Mouse (Mus musculus): Measurements from ENCODE around the gene Erc2. TPM values are rescaled to one million over a fixed set of nuclear protein-coding genes. Genes with fewer than 3 reads are reported as not detected.

Erc2 gene
- polyA plus RNA-seq, 1 experiment from 2014 or later, result 3.1 TPM

GRCm38 (mm10) chr14:28467956-28468355 is 845.7 kb downstream of the Erc2 start:
- no peak for ATAC-seq
- Histone ChIP-seq H3K9ac (ENCODE audit: low read depth, low read length) (no peak overlapping the region), H3K27ac (ENCODE audit: low read depth, low read length) (no peak overlapping the region), H3K4me1 (replicated peaks; ENCODE audit: control insufficient read depth, insufficient read depth, low read length) (no peaks in the 10 kb centered on the region), H3K4me3 (ENCODE audit: low read depth, low read length) (no peak overlapping the region), H3K9me3 (ENCODE audit: control insufficient read depth) (no peaks in the 10 kb centered on the region), H3K4me2 (replicated peaks; ENCODE audit: low read depth) (no peak overlapping the region), H3K36me3 (ENCODE audit: control insufficient read depth, insufficient read depth) (no peaks in the 10 kb centered on the region), H3K27me3 (replicated peaks; ENCODE audit: control insufficient read depth, insufficient read depth, low read length) (no peaks in the 10 kb centered on the region)
- no peak for TF ChIP-seq CTCF (IDR thresholded peaks at IDR 0.05; ENCODE audit: low read depth)
- WGBS, result 62% methylated on average over 5 of the region's 5 CpGs

- H3K27me3 ChIP-seq (replicated peaks; ENCODE audit: control insufficient read depth, insufficient read depth, low read length), result no peaks in the 10 kb centered on the region
- H3K9ac ChIP-seq (ENCODE audit: low read depth, low read length), result no peak overlapping the region
- TF ChIP-seq CTCF (IDR thresholded peaks at IDR 0.05; ENCODE audit: low read depth), result no peak
- ATAC-seq, result no peak
- H3K27ac ChIP-seq (ENCODE audit: low read depth, low read length), result no peak overlapping the region
- no peak overlapping the region for H3K4me2 ChIP-seq (replicated peaks; ENCODE audit: low read depth)
- no peak overlapping the region for H3K4me3 ChIP-seq (ENCODE audit: low read depth, low read length)
- H3K9me3 ChIP-seq (ENCODE audit: control insufficient read depth), result no peaks in the 10 kb centered on the region
- no peaks in the 10 kb centered on the region for H3K36me3 ChIP-seq (ENCODE audit: control insufficient read depth, insufficient read depth)
- H3K4me1 ChIP-seq (replicated peaks; ENCODE audit: control insufficient read depth, insufficient read depth, low read length), result no peaks in the 10 kb centered on the region
- WGBS, result 30% methylated on average over 4 of the region's 4 CpGs
Observed at GRCm38 (mm10) chr14:28469696-28470095, 847.5 kb downstream of the Erc2 start.

DNA sequence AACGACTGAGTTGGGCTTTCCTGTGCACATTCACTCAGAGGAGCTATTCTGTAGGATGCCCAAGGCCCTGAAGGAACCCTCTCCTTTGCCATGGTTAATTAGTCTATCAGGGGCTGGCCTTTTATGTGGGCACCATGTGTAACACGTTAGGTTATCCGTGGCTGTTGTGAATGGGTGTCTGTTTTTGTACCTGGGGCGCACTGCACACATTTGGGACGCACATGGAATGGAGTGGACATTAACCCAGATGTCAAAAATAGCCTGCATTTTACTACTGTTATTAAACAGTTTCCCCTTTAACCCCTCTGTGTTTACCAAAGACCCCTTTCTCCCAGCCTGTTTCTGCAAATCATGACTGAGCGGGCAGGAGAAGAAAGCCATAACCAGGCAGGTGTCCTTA is 848.0 kb downstream of the Erc2 start:
- Histone ChIP-seq H3K9ac (ENCODE audit: low read depth, low read length) (no peak overlapping the region), H3K27me3 (replicated peaks; ENCODE audit: control insufficient read depth, insufficient read depth, low read length) (no peaks in the 10 kb centered on the region), H3K4me3 (ENCODE audit: low read depth, low read length) (no peak overlapping the region), H3K9me3 (ENCODE audit: control insufficient read depth) (no peaks in the 10 kb centered on the region), H3K36me3 (ENCODE audit: control insufficient read depth, insufficient read depth) (no peaks in the 10 kb centered on the region), H3K4me1 (replicated peaks; ENCODE audit: control insufficient read depth, insufficient read depth, low read length) (no peaks in the 10 kb centered on the region), H3K4me2 (replicated peaks; ENCODE audit: low read depth) (no peak overlapping the region), H3K27ac (ENCODE audit: low read depth, low read length) (no peak overlapping the region)
- WGBS, result 62% methylated on average over 6 of the region's 6 CpGs
- ATAC-seq, result no peak
- no peak for TF ChIP-seq CTCF (IDR thresholded peaks at IDR 0.05; ENCODE audit: low read depth)

DNA sequence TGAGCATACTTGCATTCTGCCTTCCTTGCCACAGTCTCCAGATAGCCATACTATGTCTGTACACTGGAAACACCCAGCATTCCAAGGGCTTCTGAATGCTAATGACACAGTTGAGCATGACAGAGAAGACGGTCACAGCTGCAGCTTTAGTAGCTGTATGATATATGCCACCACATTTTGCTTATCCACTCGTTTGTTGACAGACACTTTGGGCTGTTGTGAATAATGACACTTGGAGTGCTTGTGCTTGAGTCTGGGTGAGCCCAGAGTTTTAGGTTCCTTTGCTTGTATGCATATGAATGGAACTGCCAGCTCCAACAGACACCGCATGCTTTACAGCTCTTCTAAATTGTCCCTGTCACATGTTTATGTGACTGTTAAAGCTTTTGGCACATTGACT is 852.8 kb downstream of the Erc2 start:
- Histone ChIP-seq H3K9ac (ENCODE audit: low read depth, low read length) (no peak overlapping the region), H3K4me2 (replicated peaks; ENCODE audit: low read depth) (no peak overlapping the region), H3K4me3 (ENCODE audit: low read depth, low read length) (no peak overlapping the region), H3K27me3 (replicated peaks; ENCODE audit: control insufficient read depth, insufficient read depth, low read length) (no peaks in the 10 kb centered on the region), H3K27ac (ENCODE audit: low read depth, low read length) (no peak overlapping the region), H3K36me3 (ENCODE audit: control insufficient read depth, insufficient read depth) (no peaks in the 10 kb centered on the region), H3K4me1 (replicated peaks; ENCODE audit: control insufficient read depth, insufficient read depth, low read length) (no peaks in the 10 kb centered on the region), H3K9me3 (ENCODE audit: control insufficient read depth) (no peaks in the 10 kb centered on the region)
- 55% methylated on average over 3 of the region's 3 CpGs for WGBS
- ATAC-seq, result no peak
- TF ChIP-seq CTCF (IDR thresholded peaks at IDR 0.05; ENCODE audit: low read depth), result no peak

- no peak for TF ChIP-seq CTCF (IDR thresholded peaks at IDR 0.05; ENCODE audit: low read depth)
- no peaks in the 10 kb centered on the region for H3K36me3 ChIP-seq (ENCODE audit: control insufficient read depth, insufficient read depth)
- no peak overlapping the region for H3K27ac ChIP-seq (ENCODE audit: low read depth, low read length)
- H3K4me3 ChIP-seq (ENCODE audit: low read depth, low read length), result no peak overlapping the region
- no peaks in the 10 kb centered on the region for H3K4me1 ChIP-seq (replicated peaks; ENCODE audit: control insufficient read depth, insufficient read depth, low read length)
- H3K9ac ChIP-seq (ENCODE audit: low read depth, low read length), result no peak overlapping the region
- no peaks in the 10 kb centered on the region for H3K9me3 ChIP-seq (ENCODE audit: control insufficient read depth)
- H3K4me2 ChIP-seq (replicated peaks; ENCODE audit: low read depth), result no peak overlapping the region
- WGBS, result 45% methylated on average over 7 of the region's 7 CpGs
- ATAC-seq, result no peak
- H3K27me3 ChIP-seq (replicated peaks; ENCODE audit: control insufficient read depth, insufficient read depth, low read length), result no peaks in the 10 kb centered on the region
Observed at GRCm38 (mm10) chr14:28475421-28475820, 853.2 kb downstream of the Erc2 start.

DNA sequence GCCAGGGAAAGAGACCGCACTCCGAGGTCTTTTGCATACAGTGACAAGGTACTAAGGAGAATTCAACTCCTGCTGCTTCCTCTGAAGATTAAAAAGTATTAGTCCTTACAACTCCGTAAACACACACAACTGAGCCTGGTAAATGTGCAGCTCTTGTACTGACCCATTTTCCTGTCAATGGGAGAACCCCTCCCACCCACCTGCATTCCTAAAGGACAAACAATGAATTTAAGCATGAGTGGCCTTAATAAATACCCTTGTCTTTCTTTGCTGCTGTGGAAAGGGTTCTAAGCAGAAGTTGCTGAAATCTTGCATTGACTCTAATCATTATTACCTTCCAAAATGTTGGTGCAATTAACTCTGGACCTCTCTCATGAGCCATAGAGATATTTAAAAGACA is 854.5 kb downstream of the Erc2 start:
- 63% methylated on average over 3 of the region's 3 CpGs for WGBS
- H3K27ac ChIP-seq (ENCODE audit: low read depth, low read length), result no peak overlapping the region
- H3K9ac ChIP-seq (ENCODE audit: low read depth, low read length), result no peak overlapping the region
- H3K36me3 ChIP-seq (ENCODE audit: control insufficient read depth, insufficient read depth), result no peaks in the 10 kb centered on the region
- no peaks in the 10 kb centered on the region for H3K27me3 ChIP-seq (replicated peaks; ENCODE audit: control insufficient read depth, insufficient read depth, low read length)
- H3K4me1 ChIP-seq (replicated peaks; ENCODE audit: control insufficient read depth, insufficient read depth, low read length), result no peaks in the 10 kb centered on the region
- H3K4me2 ChIP-seq (replicated peaks; ENCODE audit: low read depth), result no peak overlapping the region
- ATAC-seq, result no peak
- no peak overlapping the region for H3K4me3 ChIP-seq (ENCODE audit: low read depth, low read length)
- no peak for TF ChIP-seq CTCF (IDR thresholded peaks at IDR 0.05; ENCODE audit: low read depth)
- H3K9me3 ChIP-seq (ENCODE audit: control insufficient read depth), result no peaks in the 10 kb centered on the region

GRCm38 (mm10) chr14:28480866-28481265 is 858.6 kb downstream of the Erc2 start:
- no peak for TF ChIP-seq CTCF (IDR thresholded peaks at IDR 0.05; ENCODE audit: low read depth)
- H3K4me2 ChIP-seq (replicated peaks; ENCODE audit: low read depth), result no peak overlapping the region

More at GRCm38 (mm10) chr14:28480866-28481265, 858.6 kb downstream of the Erc2 start:
- WGBS, result 82% methylated on average over 1 of the region's 1 CpGs
- Histone ChIP-seq H3K36me3 (ENCODE audit: control insufficient read depth, insufficient read depth) (no peaks in the 10 kb centered on the region), H3K9ac (ENCODE audit: low read depth, low read length) (no peak overlapping the region), H3K4me1 (replicated peaks; ENCODE audit: control insufficient read depth, insufficient read depth, low read length) (no peaks in the 10 kb centered on the region), H3K27ac (ENCODE audit: low read depth, low read length) (no peak overlapping the region), H3K27me3 (replicated peaks; ENCODE audit: control insufficient read depth, insufficient read depth, low read length) (no peaks in the 10 kb centered on the region), H3K4me3 (ENCODE audit: low read depth, low read length) (no peak overlapping the region), H3K9me3 (ENCODE audit: control insufficient read depth) (no peaks in the 10 kb centered on the region)
- ATAC-seq, result no peak
